Mouse (Mus musculus): ENCODE data around the gene Bnc2. TPM values are rescaled to one million over a fixed set of nuclear protein-coding genes. Genes with fewer than 3 reads are reported as not detected.

The Bnc2 gene
- polyA plus RNA-seq, 1 experiment = 7.4 TPM

DNA sequence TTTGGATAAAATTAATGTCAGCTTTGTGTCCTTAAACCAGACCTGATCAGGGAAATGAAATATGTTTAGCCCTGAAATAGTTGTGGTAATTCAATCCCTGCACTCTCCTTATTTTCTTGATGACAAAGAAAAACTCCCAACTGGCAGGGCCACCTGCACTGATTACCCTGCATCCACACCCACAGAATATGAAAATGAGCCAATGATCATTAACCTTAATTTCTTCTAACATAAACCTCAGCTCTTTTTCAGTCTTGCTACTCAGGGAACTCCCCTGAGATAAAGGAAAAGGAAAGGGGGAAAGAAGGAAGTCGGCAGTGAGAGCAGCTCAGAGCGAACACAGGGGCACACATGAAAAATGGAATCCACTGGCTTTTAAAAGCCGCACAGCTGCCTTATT is 220.6 kb downstream of the Bnc2 start:
- Histone ChIP-seq H3K4me1 (ENCODE audit: control insufficient read depth, insufficient read depth, low read length) (no peaks in the 10 kb centered on the region; the same call in 1 of the 2 replicates), H3K4me3 (replicated peaks; ENCODE audit: extremely low read depth, low read depth, low read length) (no peak overlapping the region)
- no peak for TF ChIP-seq CTCF (IDR thresholded peaks at IDR 0.05; ENCODE audit: insufficient read depth, low read length)
- no peak for TF ChIP-seq POLR2A (IDR thresholded peaks at IDR 0.05; ENCODE audit: borderline replicate concordance, extremely low read depth, low read depth, low read length)
- WGBS = 51% methylated on average over 3 of the region's 3 CpGs
- no peak for DNase-seq

DNA sequence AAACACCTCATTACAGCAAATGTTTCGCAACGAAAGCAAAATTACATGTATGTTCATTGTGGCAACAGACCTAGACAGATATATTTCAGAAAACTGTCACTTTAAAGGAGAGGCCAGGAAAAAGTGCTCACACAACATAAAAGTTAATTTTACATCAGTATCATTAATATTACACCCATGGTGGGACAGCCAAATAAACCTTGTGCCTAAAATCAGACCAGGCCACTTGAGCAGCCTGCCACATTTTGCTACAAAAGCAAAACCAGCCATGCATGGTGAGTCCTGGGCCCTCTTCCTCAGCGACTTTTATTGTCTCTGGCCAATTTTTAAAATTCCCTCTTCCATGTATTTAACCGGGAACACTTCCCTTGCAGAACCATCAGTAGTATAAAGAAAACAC is 221.5 kb downstream of the Bnc2 start:
- 73% methylated on average over 4 of the region's 4 CpGs for WGBS
- H3K4me1 ChIP-seq (ENCODE audit: control insufficient read depth, insufficient read depth, low read length) = no peaks in the 10 kb centered on the region; the same call in 1 of the 2 replicates
- TF ChIP-seq CTCF (IDR thresholded peaks at IDR 0.05; ENCODE audit: insufficient read depth, low read length) = no peak
- no peak for TF ChIP-seq POLR2A (IDR thresholded peaks at IDR 0.05; ENCODE audit: borderline replicate concordance, extremely low read depth, low read depth, low read length)
- H3K4me3 ChIP-seq (replicated peaks; ENCODE audit: extremely low read depth, low read depth, low read length) = no peak overlapping the region
- DNase-seq = no peak

DNA sequence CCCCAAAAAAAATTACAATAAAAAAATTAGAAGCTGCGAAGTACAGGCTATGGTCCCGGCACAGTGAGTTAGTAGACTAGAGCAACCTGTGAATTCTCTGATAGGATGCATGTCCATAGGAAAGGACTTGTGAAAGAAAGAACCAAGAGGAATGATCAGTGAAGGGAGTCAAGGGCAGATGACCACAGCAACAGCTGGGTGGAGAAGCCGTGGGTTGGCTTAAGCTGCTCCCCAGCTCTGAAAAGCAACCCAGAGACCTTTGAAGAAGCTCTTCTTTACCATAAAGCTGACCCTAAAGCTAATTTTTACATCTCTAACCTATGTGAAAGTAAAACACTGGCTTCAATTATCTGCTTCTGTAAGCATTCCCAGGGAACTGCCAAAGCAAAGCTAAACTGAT is 222.4 kb downstream of the Bnc2 start:
- WGBS = 96% methylated on average over 3 of the region's 3 CpGs
- DNase-seq = no peak
- Histone ChIP-seq H3K4me3 (replicated peaks; ENCODE audit: extremely low read depth, low read depth, low read length) (no peak overlapping the region), H3K4me1 (ENCODE audit: control insufficient read depth, insufficient read depth, low read length) (no peaks in the 10 kb centered on the region; the same call in 1 of the 2 replicates)
- TF ChIP-seq CTCF (IDR thresholded peaks at IDR 0.05; ENCODE audit: insufficient read depth, low read length) (no peak), POLR2A (IDR thresholded peaks at IDR 0.05; ENCODE audit: borderline replicate concordance, extremely low read depth, low read depth, low read length) (no peak)

DNA sequence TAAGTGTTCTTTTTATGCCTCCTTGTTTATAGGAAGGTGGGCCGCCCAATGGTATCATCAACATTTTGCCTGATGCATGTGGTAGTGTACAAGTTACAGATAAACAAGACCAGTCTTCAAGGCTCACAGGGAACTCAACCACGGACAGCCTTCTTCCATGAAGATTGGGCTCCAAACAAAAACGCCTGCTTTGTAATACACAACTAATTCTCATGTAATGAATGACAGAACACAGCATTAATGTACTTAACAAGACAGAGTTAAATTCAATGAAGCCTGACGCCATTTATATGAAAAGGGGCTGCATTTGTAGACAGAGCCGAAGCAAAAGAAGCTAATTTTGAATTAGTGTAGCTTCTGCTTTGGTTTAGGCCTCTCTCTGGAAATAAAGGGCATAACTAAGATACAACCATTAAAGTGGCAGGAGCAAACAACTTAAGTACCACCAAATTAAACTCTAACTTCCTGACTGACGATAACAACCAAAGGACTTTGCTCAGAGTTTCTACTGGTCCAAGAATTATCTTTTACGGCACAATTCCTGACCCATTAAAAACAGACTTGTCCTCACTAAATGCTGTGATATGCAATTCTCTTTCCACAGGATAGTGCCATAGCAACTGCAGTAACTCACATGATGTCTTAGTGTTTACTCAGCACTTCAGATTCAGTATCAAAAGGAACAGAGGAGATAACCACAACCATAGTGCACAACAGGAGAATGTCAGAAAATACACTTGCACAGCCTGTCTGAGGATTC is 225.6 kb downstream of the Bnc2 start:
- DNase-seq = no peak
- H3K4me3 ChIP-seq (replicated peaks; ENCODE audit: extremely low read depth, low read depth, low read length) = no peak overlapping the region
- H3K4me1 ChIP-seq (ENCODE audit: control insufficient read depth, insufficient read depth, low read length) = no peaks in the 10 kb centered on the region; the same call in 1 of the 2 replicates
- no peak for TF ChIP-seq POLR2A (IDR thresholded peaks at IDR 0.05; ENCODE audit: borderline replicate concordance, extremely low read depth, low read depth, low read length)
- TF ChIP-seq CTCF (IDR thresholded peaks at IDR 0.05; ENCODE audit: insufficient read depth, low read length) = no peak
- 67% methylated on average over 7 of the region's 7 CpGs for WGBS

DNA sequence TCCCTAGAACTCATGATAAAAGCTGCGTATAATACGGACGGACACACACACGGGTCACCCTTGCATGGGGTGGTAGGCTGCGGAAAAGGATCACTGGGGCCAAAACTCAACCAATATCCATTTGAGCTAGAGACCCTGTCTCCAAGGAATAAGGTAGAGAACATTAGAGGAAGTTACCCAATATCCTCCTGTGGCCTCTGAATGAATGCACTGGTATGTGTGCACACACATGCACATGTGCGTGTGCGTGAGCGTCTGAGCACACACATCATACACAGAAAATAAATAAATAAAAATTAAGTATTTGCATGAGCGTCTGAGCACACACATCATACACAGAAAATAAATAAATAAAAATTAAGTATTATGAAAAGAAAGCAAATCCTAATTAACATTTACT is 241.8 kb downstream of the Bnc2 start:
- no peaks in the 10 kb centered on the region for H3K4me1 ChIP-seq (ENCODE audit: control insufficient read depth, insufficient read depth, low read length)
- no peak overlapping the region for H3K4me3 ChIP-seq (replicated peaks; ENCODE audit: extremely low read depth, low read depth, low read length)
- WGBS = 95% methylated on average over 9 of the region's 9 CpGs
- TF ChIP-seq POLR2A (IDR thresholded peaks at IDR 0.05; ENCODE audit: borderline replicate concordance, extremely low read depth, low read depth, low read length) = no peak
- TF ChIP-seq CTCF (IDR thresholded peaks at IDR 0.05; ENCODE audit: insufficient read depth, low read length) = no peak
- no peak for DNase-seq

DNA sequence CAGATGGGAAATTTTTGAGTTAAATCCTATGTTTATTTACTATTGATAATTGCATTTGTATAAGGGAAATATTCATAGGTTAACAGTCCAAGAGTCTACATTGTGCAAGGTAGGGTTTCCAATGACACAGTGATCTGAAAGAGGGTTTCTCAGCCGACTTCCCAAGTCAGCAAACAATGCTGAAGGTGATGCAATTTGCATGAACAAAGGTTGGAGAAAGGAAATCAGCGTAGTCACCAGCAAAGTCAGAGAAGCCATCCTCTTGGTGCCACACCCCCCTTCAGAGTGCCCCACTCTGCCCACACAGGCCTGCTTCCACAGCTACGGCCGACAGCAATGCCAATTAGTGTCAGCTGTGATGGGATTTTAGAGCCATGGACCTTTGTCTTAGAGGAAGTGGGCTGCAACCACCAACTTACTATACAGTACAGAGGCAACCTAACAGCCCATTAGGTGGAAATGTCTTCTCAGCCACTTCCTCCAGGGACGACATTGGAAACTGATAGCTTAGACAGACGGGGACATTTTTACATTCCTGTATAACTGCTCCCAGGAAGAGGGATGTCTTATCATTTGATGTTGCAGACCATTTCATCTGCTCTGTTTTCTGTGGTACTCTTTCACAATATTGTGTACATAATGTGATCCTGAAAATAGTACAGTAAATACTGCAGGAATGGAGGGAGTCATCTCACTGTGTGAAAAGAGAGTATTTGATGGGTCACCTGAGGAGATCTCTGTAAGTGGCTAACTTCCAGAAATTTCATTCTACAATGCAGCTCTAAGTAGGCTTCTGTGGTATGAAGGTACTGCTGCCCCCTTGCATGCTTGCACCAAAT is 243.2 kb downstream of the Bnc2 start:
- Histone ChIP-seq H3K4me1 (ENCODE audit: control insufficient read depth, insufficient read depth, low read length) (no peaks in the 10 kb centered on the region), H3K4me3 (replicated peaks; ENCODE audit: extremely low read depth, low read depth, low read length) (no peak overlapping the region)
- 49% methylated on average over 6 of the region's 6 CpGs for WGBS
- TF ChIP-seq POLR2A (IDR thresholded peaks at IDR 0.05; ENCODE audit: borderline replicate concordance, extremely low read depth, low read depth, low read length) (no peak), CTCF (IDR thresholded peaks at IDR 0.05; ENCODE audit: insufficient read depth, low read length) (no peak)
- DNase-seq = no peak

DNA sequence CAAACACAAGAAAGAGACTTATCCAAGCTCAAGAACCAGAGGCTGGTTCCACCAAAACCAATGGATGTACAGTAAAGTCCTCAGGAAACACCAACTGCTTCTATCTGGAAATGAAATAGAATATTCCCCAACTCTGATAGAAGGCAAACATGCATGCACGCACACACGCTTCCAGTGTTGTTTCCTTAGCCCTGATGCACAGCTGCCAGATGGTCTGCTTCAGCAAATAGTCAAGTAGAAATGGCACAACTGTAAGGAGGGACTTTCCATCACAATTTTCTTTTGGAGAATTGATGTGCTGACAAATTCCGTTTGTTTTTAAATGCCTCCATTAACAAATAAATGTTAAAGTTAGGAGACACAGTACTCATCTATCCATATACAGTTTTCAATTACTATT is 247.1 kb downstream of the Bnc2 start:
- no peak for DNase-seq
- Histone ChIP-seq H3K4me1 (ENCODE audit: control insufficient read depth, insufficient read depth, low read length) (no peaks in the 10 kb centered on the region), H3K4me3 (replicated peaks; ENCODE audit: extremely low read depth, low read depth, low read length) (no peak overlapping the region)
- TF ChIP-seq POLR2A (IDR thresholded peaks at IDR 0.05; ENCODE audit: borderline replicate concordance, extremely low read depth, low read depth, low read length) = no peak
- WGBS = 68% methylated on average over 3 of the region's 3 CpGs

DNA sequence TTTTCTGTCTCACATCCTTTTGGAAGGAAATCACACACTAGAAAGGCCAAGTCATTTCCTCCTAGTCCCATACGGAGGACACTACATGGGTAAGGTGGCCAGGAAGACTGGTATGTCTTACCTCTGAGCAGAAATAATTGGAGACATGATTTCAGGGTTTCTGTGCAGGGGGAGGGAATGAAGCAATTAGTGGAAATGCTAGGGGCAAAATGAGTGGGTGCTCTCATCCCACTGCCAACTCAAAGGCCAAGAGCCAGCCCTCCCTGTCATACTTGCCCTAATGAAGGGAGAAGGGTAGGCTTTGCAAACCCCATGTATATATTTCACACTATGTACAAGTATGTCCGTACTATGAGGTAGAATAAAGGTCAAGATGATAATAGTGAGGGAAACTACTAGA is 263.6 kb downstream of the Bnc2 start:
- TF ChIP-seq CTCF (IDR thresholded peaks at IDR 0.05; ENCODE audit: insufficient read depth, low read length) (no peak), POLR2A (IDR thresholded peaks at IDR 0.05; ENCODE audit: borderline replicate concordance, extremely low read depth, low read depth, low read length) (no peak)
- no peak for DNase-seq
- Histone ChIP-seq H3K4me3 (replicated peaks; ENCODE audit: extremely low read depth, low read depth, low read length) (no peak overlapping the region), H3K4me1 (ENCODE audit: control insufficient read depth, insufficient read depth, low read length) (0 out of 2 replicates have a peak, but pooled peaks cover 3% of the 10 kb centered on the region)
- 72% methylated on average over 2 of the region's 2 CpGs for WGBS

DNA sequence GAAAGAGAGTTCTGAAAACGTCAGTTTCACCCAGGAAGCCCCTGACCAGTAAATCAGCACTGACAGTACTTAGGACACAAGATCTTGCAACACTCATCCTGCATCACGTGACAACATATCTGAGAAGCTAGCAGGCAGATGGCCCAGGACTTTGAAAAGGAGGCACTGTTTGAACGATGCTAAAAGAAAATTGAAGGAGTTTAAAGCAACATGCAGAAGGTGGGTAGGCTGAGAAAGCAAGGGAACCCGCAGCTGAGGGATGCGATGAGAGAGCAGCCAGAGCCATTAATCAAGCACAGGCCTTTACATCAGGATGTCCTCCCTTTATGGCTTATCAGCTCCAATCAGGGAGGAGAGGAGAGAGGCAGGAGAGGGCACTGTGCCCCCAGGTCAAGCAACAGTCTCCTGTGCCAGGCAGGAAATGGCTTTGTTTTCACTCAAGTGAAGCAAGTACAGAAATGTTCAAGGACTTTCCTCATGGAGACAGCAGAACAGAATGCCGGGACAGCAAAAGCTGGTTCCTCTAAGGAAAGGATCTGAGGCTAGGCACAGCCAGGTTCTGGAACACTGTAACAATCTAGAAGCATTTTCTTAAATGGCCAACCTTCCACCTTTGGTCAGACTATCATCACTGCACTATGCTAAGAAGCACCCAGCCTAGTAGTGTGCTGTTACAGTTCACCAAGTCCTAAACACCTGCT is 267.6 kb downstream of the Bnc2 start:
- no peak for TF ChIP-seq CTCF (IDR thresholded peaks at IDR 0.05; ENCODE audit: insufficient read depth, low read length)
- TF ChIP-seq POLR2A (IDR thresholded peaks at IDR 0.05; ENCODE audit: borderline replicate concordance, extremely low read depth, low read depth, low read length) = no peak
- Histone ChIP-seq H3K4me3 (replicated peaks; ENCODE audit: extremely low read depth, low read depth, low read length) (no peak overlapping the region), H3K4me1 (ENCODE audit: control insufficient read depth, insufficient read depth, low read length) (0 out of 2 replicates have a peak, but pooled peaks cover 3% of the 10 kb centered on the region)
- WGBS = 30% methylated on average over 6 of the region's 6 CpGs
- DNase-seq = no peak
